Mouse (Mus musculus): ENCODE data around the gene Gdf3.

Gene Gdf3

GRCm38 (mm10) chr6:122565070-122565784 lies 44.7 kb downstream of the Gdf3 start:
- in situ Hi-C loops (cut with MboI, MseI) = loop anchor here (5.0 kb wide), 1 partner anchor 158 kb away; no protein-coding TSS in a partner anchor

GRCm38 (mm10) chr6:122562463-122562862 lies 47.4 kb downstream of the Gdf3 start:
- in situ Hi-C loops (cut with MboI, MseI) = no loop called here

GRCm38 (mm10) chr6:122561005-122561404 lies 48.9 kb downstream of the Gdf3 start:
- in situ Hi-C loops (cut with MboI, MseI) = no loop called here

DNA sequence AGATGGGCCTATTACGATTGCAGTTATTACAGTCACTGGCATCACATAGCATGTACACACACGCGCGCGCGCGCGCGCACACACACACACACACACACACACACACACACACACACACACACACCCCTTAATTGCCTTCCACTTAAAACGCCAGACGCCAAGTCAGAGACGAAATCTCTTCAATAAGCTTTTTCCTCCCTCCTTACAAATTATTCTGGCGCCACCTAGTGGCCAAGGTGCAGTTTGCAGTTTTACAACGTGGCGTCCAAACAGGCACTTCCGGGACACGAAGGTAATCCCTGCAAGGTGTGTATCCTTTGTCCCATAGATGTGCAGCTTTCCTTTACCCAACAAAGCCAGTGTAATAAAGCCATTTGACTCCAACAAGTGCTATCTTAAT lies 49.5 kb downstream of the Gdf3 start:
- in situ Hi-C loops (cut with MboI, MseI) = no loop called here

DNA sequence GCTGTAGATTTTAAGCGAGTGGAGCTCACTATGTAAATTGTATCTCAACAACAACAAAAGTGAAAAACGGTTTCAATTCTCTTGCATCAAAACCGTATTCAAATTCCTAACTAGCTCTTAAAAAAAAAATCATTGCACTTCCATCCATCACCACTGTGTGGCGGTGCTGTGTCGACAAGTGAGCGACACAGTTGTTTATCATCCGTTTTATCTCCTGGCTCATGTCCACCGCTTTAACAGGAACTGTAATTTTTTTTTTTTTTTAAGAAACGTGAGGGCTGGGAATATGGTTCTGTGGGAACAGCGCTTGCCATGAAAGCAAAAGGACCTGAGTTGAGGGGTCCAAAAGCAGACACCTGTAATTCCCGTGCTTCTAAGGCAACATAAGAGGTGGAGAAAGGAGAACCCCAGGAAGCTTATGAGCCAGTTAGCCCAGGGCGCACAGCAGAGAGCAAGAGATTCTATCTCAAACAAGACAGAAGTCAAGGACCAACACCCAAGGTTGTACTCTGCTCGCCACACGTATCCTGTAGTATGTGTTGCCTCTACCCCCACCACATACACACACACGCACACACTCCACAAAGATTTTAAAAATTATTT lies 52.8 kb downstream of the Gdf3 start:
- in situ Hi-C loops (cut with MboI, MseI) = loop anchor here (5.0 kb wide), 1 partner anchor 60 kb away; the partner anchor contains the start of gene Rimklb

Data from regulatory T cell (primary cell).